Mouse (Mus musculus) lung, postnatal 0 days (tissue): ENCODE data around the gene Pik3r5. TPM values are rescaled to one million over a fixed set of nuclear protein-coding genes. Genes with fewer than 3 reads are reported as not detected.

Source experiments
- ATAC-seq: fragments of 200-750 bp; cut with Nextera tagmentation; 2 replicates; pipeline ENCODE4 v1.8.0; 2017; ENCODE audit warnings: moderate library complexity
- DNase-seq: peaks from one replicate; pipeline ENCODE4 v3.0.0-alpha.2; 2016; ENCODE audit warnings: low spot score
- H3K27ac ChIP-seq: fragments of 300-500 bp; sonication (generic); 2 replicates; pipeline ENCODE4 v1.5.1; 2014; ENCODE audit warnings: antibody characterized with exemption, mild to moderate bottlenecking, low read length, mixed read lengths
- H3K27me3 ChIP-seq: fragments of 300-500 bp; sonication (generic); replicated peaks from 2 replicates; pipeline ENCODE4 v1.6.1; 2014; ENCODE audit warnings: low read length, mixed read lengths; ENCODE audit not compliant: insufficient read depth
- H3K36me3 ChIP-seq: fragments of 300-500 bp; sonication (generic); 2 replicates; pipeline ENCODE4 v1.6.1; 2014; ENCODE audit warnings: low read length, mixed read lengths; ENCODE audit not compliant: insufficient read depth
- H3K4me1 ChIP-seq: fragments of 300-500 bp; sonication (generic); 2 replicates; pipeline ENCODE4 v1.6.1; 2014; ENCODE audit warnings: antibody characterized with exemption, low read depth, low read length, mixed read lengths; ENCODE audit not compliant: insufficient read depth
- H3K4me2 ChIP-seq: fragments of 300-500 bp; sonication (generic); replicated peaks from 2 replicates; pipeline ENCODE4 v1.6.1; 2014; ENCODE audit warnings: low read depth, mild to moderate bottlenecking, low read length, moderate library complexity, mixed read lengths
- H3K4me3 ChIP-seq: fragments of 300-500 bp; sonication (generic); 2 replicates; pipeline ENCODE4 v1.5.1; 2014; ENCODE audit warnings: low read depth, low read length
- H3K9ac ChIP-seq: fragments of 300-500 bp; sonication (generic); replicated peaks from 2 replicates; pipeline ENCODE4 v1.6.1; 2014; ENCODE audit warnings: low read depth, mild to moderate bottlenecking
- H3K9me3 ChIP-seq: fragments of 300-500 bp; sonication (generic); 2 replicates; pipeline ENCODE4 v1.6.1; 2016; ENCODE audit warnings: low read length, mixed read lengths
- CTCF ChIP-seq: IDR thresholded peaks from 2 replicates; pipeline ENCODE4 v1.5.1; 2016; ENCODE audit warnings: antibody characterized with exemption, mild to moderate bottlenecking
- EP300 ChIP-seq: IDR thresholded peaks from 2 replicates; pipeline ENCODE4 v1.6.1; 2016; ENCODE audit warnings: antibody characterized with exemption, mild to moderate bottlenecking, control low read depth
- WGBS: fragments of 180-500 bp; shearing (Covaris S2); extraction: QIAGEN DNeasy Blood & Tissue Kit; methylation state at CpG from one replicate; pipeline ENCODE4 v1.1.7; 2014; 5-methylcytosine and 5-hydroxymethylcytosine counted together
- polyA plus RNA-seq: library from polyadenylated mRNA; unstranded; fragments of >200 nt; fragmentation: Nextera tagmentation; extraction: Ambion mirVana; gene quantifications from 2 replicates; pipeline ENCODE4 v1.2.1, GENCODE M21; 2015

Gene Pik3r5
- polyA plus RNA-seq, 1 experiment from 2014 or later = 1.1 TPM

DNA sequence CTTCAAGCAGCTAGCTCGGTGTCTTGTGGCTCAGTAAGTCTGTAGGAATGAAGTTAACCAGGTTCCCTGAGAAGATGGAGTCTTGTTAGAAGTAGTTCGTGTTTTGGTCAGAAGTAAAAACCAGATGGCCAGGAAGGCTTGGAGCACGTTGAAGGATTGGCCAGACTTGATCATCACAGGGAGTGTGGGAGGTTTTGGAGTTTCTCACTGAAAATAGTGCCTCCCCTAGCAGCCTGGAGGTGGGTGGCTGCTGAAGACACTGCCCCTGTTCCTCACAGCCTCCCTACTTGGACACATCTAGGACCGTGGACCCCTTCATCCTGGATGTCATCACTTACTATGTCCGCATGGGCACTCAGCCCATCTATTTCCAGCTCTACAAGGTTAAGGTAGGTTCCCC, 107.7 kb downstream of the Pik3r5 start:
- TF ChIP-seq CTCF = no peak
- no peak for TF ChIP-seq EP300
- no peak overlapping the region for H3K27ac ChIP-seq
- no peaks in the 10 kb centered on the region for H3K36me3 ChIP-seq
- 62% methylated on average over 5 of the region's 5 CpGs for WGBS
- H3K27me3 ChIP-seq = no peaks in the 10 kb centered on the region
- no peak overlapping the region for H3K9ac ChIP-seq
- no peak for DNase-seq
- no peak overlapping the region for H3K4me3 ChIP-seq
- no peak for ATAC-seq
- no peaks in the 10 kb centered on the region for H3K4me1 ChIP-seq
- H3K4me2 ChIP-seq = no peak overlapping the region
- H3K9me3 ChIP-seq = no peaks in the 10 kb centered on the region

DNA sequence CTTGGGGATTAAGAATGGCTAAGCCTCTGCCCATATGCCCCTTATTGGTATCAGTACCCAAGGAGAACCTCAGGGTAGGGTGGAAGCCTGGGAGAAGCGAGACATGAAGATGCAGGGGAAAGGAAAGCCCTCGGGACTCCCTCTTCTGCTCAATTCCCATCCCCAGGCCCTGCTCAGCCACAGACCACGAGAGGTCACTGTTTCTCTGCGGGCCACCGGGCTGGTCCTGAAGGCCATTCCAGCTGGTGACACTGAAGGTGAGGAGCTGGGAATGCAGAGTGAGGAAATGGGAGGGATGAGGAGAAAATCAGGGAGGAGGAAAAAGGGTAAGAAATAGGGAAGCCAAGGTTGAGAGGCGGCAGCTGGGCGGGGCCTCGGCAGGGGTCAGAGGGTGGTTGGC, 112.6 kb downstream of the Pik3r5 start:
- Histone ChIP-seq H3K4me1 (no peaks in the 10 kb centered on the region; the same call in 1 of the 2 replicates), H3K4me3 (no peak overlapping the region), H3K27me3 (no peaks in the 10 kb centered on the region), H3K27ac (no peak overlapping the region), H3K9me3 (no peaks in the 10 kb centered on the region), H3K36me3 (no peaks in the 10 kb centered on the region), H3K4me2 (no peak overlapping the region), H3K9ac (no peak overlapping the region)
- TF ChIP-seq CTCF = peak; percentile 81
- TF ChIP-seq EP300 = no peak
- ATAC-seq (peak; percentile 67), DNase-seq (peak; percentile 53)
- 10% methylated on average over 8 of the region's 8 CpGs for WGBS

DNA sequence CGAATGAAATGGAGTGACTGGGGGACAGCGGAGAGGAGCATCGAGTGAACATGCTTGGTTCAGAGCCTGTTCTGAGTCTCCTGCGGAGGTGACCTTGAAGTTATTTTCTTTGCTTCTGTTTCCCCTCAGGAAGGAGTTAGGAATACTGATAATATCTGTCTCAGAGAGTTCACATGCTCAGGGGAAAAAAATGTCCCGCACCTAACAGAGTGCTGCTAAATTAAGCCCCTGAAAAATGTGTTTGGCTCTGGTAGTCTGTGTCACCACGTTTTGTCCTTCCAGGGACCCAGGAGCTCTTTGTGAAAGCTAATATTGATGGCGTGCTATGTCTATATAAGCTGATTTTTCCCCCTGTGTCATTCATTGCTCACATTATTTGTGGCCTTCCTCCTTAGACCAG, 113.3 kb downstream of the Pik3r5 start:
- H3K4me1 ChIP-seq = no peaks in the 10 kb centered on the region; the same call in 1 of the 2 replicates
- TF ChIP-seq CTCF = no peak
- DNase-seq = no peak
- H3K27ac ChIP-seq = no peak overlapping the region
- no peaks in the 10 kb centered on the region for H3K27me3 ChIP-seq
- no peaks in the 10 kb centered on the region for H3K9me3 ChIP-seq
- H3K4me3 ChIP-seq = no peak overlapping the region
- H3K4me2 ChIP-seq = no peak overlapping the region
- H3K9ac ChIP-seq = no peak overlapping the region
- ATAC-seq = no peak
- H3K36me3 ChIP-seq = no peaks in the 10 kb centered on the region
- 44% methylated on average over 7 of the region's 7 CpGs for WGBS

DNA sequence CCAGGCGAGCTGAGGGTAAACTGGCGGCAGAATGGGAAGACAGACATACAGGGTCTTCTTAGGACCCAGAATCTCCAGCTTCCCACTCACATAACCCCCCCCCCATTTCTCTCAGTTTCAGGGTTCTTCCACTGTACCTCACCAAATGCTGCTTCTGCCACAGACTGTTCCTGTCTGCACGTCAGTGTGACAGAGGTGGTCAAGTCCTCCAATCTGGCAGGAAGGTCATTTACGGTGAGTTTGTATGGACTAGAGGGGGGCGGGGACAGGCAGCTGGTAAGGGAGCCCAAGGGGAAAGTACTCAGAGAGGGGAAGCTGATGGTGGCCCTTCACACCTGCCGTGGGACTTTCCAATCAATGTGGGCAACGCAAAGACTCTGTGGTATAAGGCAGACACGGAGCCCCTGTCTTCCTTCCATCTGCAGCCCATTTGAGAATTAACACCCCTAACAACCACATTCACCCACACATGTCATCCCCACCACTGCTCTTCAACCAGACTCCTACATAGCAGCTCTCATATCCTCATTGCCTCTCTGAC, 113.8 kb downstream of the Pik3r5 start:
- TF ChIP-seq EP300 (no peak), CTCF (no peak)
- Histone ChIP-seq H3K9ac (no peak overlapping the region), H3K27ac (no peak overlapping the region), H3K27me3 (no peaks in the 10 kb centered on the region), H3K4me3 (no peak overlapping the region), H3K4me2 (no peak overlapping the region), H3K9me3 (no peaks in the 10 kb centered on the region), H3K4me1 (no peaks in the 10 kb centered on the region; the same call in 1 of the 2 replicates), H3K36me3 (no peaks in the 10 kb centered on the region)
- DNase-seq = no peak
- 65% methylated on average over 6 of the region's 8 CpGs for WGBS
- ATAC-seq = no peak

Other genes starting within 250 kb of the Pik3r5 start
- 7.0 and 7.2 TPM in 2 replicates for gene Ntn1, start 31.3 kb upstream of the Pik3r5 start, polyA plus RNA-seq
- 6.2 and 6.8 TPM in 2 replicates for gene Pik3r6, start 70.9 kb downstream of the Pik3r5 start, polyA plus RNA-seq
- gene Mfsd6l, start 124.1 kb downstream of the Pik3r5 start, polyA plus RNA-seq = 5.8 and 6.3 TPM in 2 replicates
- 0.81 and 0.91 TPM in 2 replicates for gene Ccdc42, start 154.9 kb downstream of the Pik3r5 start, polyA plus RNA-seq